Comparison of ENCODE assay signal across 8 mouse cellular contexts in the genomic region with DNA sequence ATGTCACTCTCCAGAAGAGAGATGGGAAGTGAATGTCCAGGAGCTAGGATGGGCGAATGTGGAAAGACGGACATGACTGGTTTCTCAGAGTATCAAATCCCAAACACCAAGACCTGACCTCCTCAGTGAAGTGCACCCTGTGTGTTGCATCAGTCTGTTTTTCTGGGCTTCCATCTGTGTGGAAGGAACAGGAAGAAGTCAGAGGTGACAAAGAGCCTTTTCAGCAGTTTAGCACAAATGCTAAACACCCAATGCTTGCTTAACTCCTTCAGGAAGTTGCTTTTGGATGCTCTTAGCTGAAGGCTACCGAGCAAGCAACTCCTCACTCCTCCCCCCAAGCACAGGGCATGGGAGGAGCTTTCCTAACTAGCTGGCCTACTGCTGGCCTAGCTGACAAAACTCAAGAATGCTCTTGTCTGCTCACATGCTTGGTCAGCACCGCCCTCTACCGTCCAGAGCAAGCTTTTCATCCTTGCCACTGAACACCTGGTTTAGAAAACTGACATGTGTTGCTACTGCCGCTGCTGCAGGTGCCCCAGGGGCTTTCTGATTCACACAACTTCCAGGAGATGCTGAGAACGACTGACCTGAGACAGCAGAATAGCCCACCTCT.
A peak's percentile ranks its signal among the peaks of the same experiment; 100 is the strongest.
DNase-seq lines count a peak whose midpoint lies in the region; ATAC-seq and TF ChIP-seq lines count a peak whose summit lies in the region.

No protein-coding gene starts in this region.

- no peaks in the 10 kb centered on the region for H3K27me3 ChIP-seq in heart, embryonic 11.5 days (ENCODE audit: control insufficient read depth, insufficient read depth, low read length)
- H3K27me3 ChIP-seq in kidney, embryonic 15.5 days: no peaks in the 10 kb centered on the region

- no peak overlapping the region for H3K4me3 ChIP-seq in bone marrow, adult 2 months (replicated peaks; ENCODE audit: control insufficient read depth, low read depth, low read length)
- H3K4me3 ChIP-seq in embryonic fibroblast, embryonic 13.5 days (ENCODE audit: insufficient read depth, low read length): no peak overlapping the region
- no peak overlapping the region for H3K4me3 ChIP-seq in heart, embryonic 11.5 days (ENCODE audit: low read depth, low read length)
- no peak overlapping the region for H3K4me3 ChIP-seq in kidney, embryonic 15.5 days (replicated peaks)

- H3K9ac ChIP-seq in heart, embryonic 11.5 days (ENCODE audit: low read depth, low read length): no peak overlapping the region
- H3K9ac ChIP-seq in kidney, embryonic 15.5 days: no peak overlapping the region

- no peaks in the 10 kb centered on the region for H3K9me3 ChIP-seq in heart, embryonic 11.5 days (replicated peaks; ENCODE audit: control insufficient read depth, low read length)
- H3K9me3 ChIP-seq in kidney, embryonic 15.5 days (replicated peaks): no peaks in the 10 kb centered on the region

- H3K36me3 ChIP-seq in heart, embryonic 11.5 days (ENCODE audit: control insufficient read depth, insufficient read depth, low read length): no peaks in the 10 kb centered on the region
- H3K36me3 ChIP-seq in kidney, embryonic 15.5 days: peaks cover 16% of the 10 kb centered on the region; the same call in 1 of the 2 replicates

- WGBS in bone marrow, adult 2 months: 23% methylated on average over 7 of the region's 7 CpGs
- WGBS in heart, embryonic 11.5 days (ENCODE audit: insufficient replicate concordance): 22% methylated on average over 7 of the region's 7 CpGs
- 23% methylated on average over 7 of the region's 7 CpGs for WGBS in kidney, embryonic 15.5 days

- no peak overlapping the region for H3K4me2 ChIP-seq in heart, embryonic 11.5 days
- H3K4me2 ChIP-seq in kidney, embryonic 15.5 days: no peak overlapping the region

- DNase-seq in A20 (ENCODE audit: low read depth, low spot score): peak; percentile 75
- peak; percentile 67 for DNase-seq in liver
- peak; percentile 56 to 61 for DNase-seq in spleen, postnatal 36 days (ENCODE audit: low spot score in 2 of 2)

- TF ChIP-seq CTCF in bone marrow, adult 2 months (IDR thresholded peaks at IDR 0.05; ENCODE audit: control insufficient read depth, insufficient read depth, low read length): peak; percentile 94
- TF ChIP-seq CTCF in embryonic fibroblast, embryonic 13.5 days (IDR thresholded peaks at IDR 0.05; ENCODE audit: borderline replicate concordance, insufficient read depth, low read length): peak; percentile 97

- ATAC-seq in heart, embryonic 11.5 days (replicated peaks; ENCODE audit: insufficient number of reproducible peaks, low FRiP score, low TSS enrichment): peak; percentile 74; the same call in 1 of the 2 replicates
- ATAC-seq in kidney, embryonic 15.5 days (replicated peaks; ENCODE audit: low FRiP score): peak; percentile 86
- ATAC-seq in monocyte, adult 5-6 weeks (replicated peaks; ENCODE audit: insufficient number of reproducible peaks, low FRiP score, low TSS enrichment, poor library complexity, severe bottlenecking): peak; percentile 59

- no peak for TF ChIP-seq POLR2A in bone marrow, adult 2 months (IDR thresholded peaks at IDR 0.05; ENCODE audit: borderline replicate concordance, control insufficient read depth, low read depth, low read length)
- TF ChIP-seq POLR2A in embryonic fibroblast, embryonic 13.5 days (IDR thresholded peaks at IDR 0.05; ENCODE audit: low read depth, low read length): 0 out of 2 replicates have a peak, but pooled peaks have one; percentile 19

- H3K27ac ChIP-seq in bone marrow, adult 2 months (ENCODE audit: control insufficient read depth, insufficient read depth, low read depth, low read length, poor library complexity): no peak overlapping the region
- no peak overlapping the region; the same call in 1 of the 2 replicates for H3K27ac ChIP-seq in embryonic fibroblast, embryonic 13.5 days (ENCODE audit: insufficient read depth, low read length)
- no peak overlapping the region for H3K27ac ChIP-seq in heart, embryonic 11.5 days (ENCODE audit: low read depth, low read length)
- 0 out of 2 replicates have a peak overlapping the region, but pooled peaks have one; percentile 11 for H3K27ac ChIP-seq in kidney, embryonic 15.5 days

- no peaks in the 10 kb centered on the region for H3K4me1 ChIP-seq in bone marrow, adult 2 months (ENCODE audit: control insufficient read depth, insufficient read depth, low read length)
- H3K4me1 ChIP-seq in embryonic fibroblast, embryonic 13.5 days (ENCODE audit: control insufficient read depth, insufficient read depth, low read length): peaks cover 3% of the 10 kb centered on the region
- no peaks in the 10 kb centered on the region for H3K4me1 ChIP-seq in heart, embryonic 11.5 days (ENCODE audit: control insufficient read depth, insufficient read depth, low read length)
- H3K4me1 ChIP-seq in kidney, embryonic 15.5 days: peaks cover 9% of the 10 kb centered on the region
